Mouse (Mus musculus) heart, embryonic 16.5 days (tissue): ENCODE data around the gene Trim2. TPM values are rescaled to one million over a fixed set of nuclear protein-coding genes. Genes with fewer than 3 reads are reported as not detected.
A peak's percentile ranks its signal among the peaks of the same experiment; 100 is the strongest.

Experiments
- ATAC-seq: fragments of 200-750 bp; cut with Nextera tagmentation; replicated peaks from 2 replicates; pipeline ENCODE4 v1.8.0; 2017; ENCODE audit warnings: moderate number of reproducible peaks; ENCODE audit not compliant: insufficient read depth, low FRiP score; ENCODE audit errors: extremely low read depth
- H3K27ac ChIP-seq: fragments of 300-500 bp; sonication (generic); 2 replicates; pipeline ENCODE4 v1.5.1; 2014; ENCODE audit warnings: mild to moderate bottlenecking, low read length, control low read depth, moderate library complexity
- H3K27me3 ChIP-seq: fragments of 300-500 bp; sonication (generic); 2 replicates; pipeline ENCODE4 v1.6.1; 2014; ENCODE audit warnings: low read length, mixed read lengths; ENCODE audit not compliant: control insufficient read depth, insufficient read depth
- H3K36me3 ChIP-seq: fragments of 300-500 bp; sonication (generic); 2 replicates; pipeline ENCODE4 v1.6.1; 2014; ENCODE audit not compliant: control insufficient read depth, insufficient read depth
- H3K4me1 ChIP-seq: fragments of 300-500 bp; sonication (generic); 2 replicates; pipeline ENCODE4 v1.6.1; 2014; ENCODE audit warnings: low read length, mixed read lengths; ENCODE audit not compliant: control insufficient read depth, insufficient read depth
- H3K4me2 ChIP-seq: fragments of 300-500 bp; sonication (generic); 2 replicates; pipeline ENCODE4 v1.6.1; 2014; ENCODE audit warnings: low read depth, mild to moderate bottlenecking, control low read depth, low read length
- H3K4me3 ChIP-seq: fragments of 300-500 bp; sonication (generic); 2 replicates; pipeline ENCODE4 v1.5.1; 2014; ENCODE audit warnings: mild to moderate bottlenecking, control low read depth, low read length
- H3K9ac ChIP-seq: fragments of 300-500 bp; sonication (generic); 2 replicates; pipeline ENCODE4 v1.6.1; 2014; ENCODE audit warnings: low read length, control low read depth
- H3K9me3 ChIP-seq: fragments of 300-500 bp; sonication (generic); replicated peaks from 2 replicates; pipeline ENCODE4 v1.6.1; 2016; ENCODE audit warnings: low read length; ENCODE audit not compliant: control insufficient read depth
- WGBS: fragments of 180-500 bp; shearing (Covaris S2); extraction: QIAGEN DNeasy Blood & Tissue Kit; methylation state at CpG from one replicate; pipeline ENCODE4 v1.1.7; 2014; 5-methylcytosine and 5-hydroxymethylcytosine counted together
- polyA plus RNA-seq: library from polyadenylated mRNA; unstranded; fragments of >200 nt; fragmentation: Nextera tagmentation; extraction: Ambion mirVana; gene quantifications from 2 replicates; pipeline ENCODE4 v1.2.1, GENCODE M21; 2015

Trim2 gene
- polyA plus RNA-seq, 1 experiment from 2014 or later: 8.7 TPM

DNA sequence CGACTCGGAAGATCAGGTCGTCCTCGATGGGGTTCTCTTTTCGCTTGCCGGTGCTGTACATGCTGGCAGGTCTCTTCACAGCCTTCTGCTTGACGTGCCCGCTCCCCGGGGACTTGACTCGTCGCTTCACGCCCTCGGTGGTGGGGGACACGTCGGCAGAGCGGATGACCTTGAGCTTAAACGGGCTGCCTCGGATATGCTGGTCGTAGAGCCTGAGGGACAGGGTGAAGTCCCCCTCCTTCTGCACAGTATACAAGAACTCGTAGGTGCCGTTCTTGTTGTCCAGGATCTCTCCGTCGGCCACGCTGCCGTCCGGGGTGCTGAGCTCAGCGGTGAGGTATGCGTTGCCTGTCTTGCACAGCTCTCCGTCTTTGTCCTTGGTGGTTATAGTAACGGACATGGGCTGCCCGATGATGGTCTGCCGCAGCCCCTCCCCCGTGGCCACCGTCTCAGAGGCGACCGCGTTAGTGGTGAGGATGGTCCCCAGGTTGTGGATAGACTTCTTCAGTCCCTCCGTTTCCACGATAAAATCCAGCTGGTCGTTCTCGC lies 116.1 kb downstream of the Trim2 start:
- Histone ChIP-seq H3K4me1 (peaks cover 7% of the 10 kb centered on the region), H3K36me3 (no peaks in the 10 kb centered on the region), H3K27me3 (no peaks in the 10 kb centered on the region), H3K27ac (peak overlapping the region; percentile 71), H3K9me3 (no peaks in the 10 kb centered on the region), H3K4me2 (peak overlapping the region; percentile 82), H3K9ac (peak overlapping the region; percentile 81), H3K4me3 (peak overlapping the region; percentile 75)
- WGBS: 1% methylated on average over 41 of the region's 41 CpGs
- ATAC-seq: peak; percentile 66

DNA sequence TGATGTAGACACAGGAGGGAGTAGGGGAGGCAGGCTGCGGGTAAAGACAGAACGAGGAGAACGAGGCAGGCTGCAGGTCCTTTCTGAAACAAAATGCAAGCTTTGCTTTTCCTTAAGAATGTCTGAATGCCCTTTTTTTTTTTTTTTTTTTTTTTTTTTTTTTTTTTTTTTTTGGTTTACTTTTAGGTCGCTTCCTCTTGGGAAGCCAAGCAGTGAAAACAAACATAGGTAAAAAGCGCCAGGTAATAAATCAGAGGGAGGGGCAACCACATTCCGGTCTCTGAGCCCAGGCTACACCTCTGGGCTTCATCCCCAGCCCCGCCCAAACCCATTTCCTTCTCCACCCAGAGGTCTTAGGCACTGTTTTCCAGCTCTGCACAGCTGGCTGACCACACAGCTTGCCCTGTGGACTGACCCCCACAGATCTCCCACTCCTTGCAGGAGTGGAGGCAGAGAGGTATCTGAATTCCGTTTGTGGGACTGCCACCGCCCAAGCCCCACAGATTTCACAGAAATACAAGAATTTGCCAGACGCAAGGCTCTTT lies 117.0 kb downstream of the Trim2 start:
- ATAC-seq: no peak
- Histone ChIP-seq H3K27ac (no peak overlapping the region), H3K4me2 (peak overlapping the region; percentile 82), H3K9me3 (peaks cover 3% of the 10 kb centered on the region; the same call in 1 of the 2 replicates), H3K4me3 (peak overlapping the region; percentile 75), H3K9ac (peak overlapping the region; percentile 81), H3K27me3 (no peaks in the 10 kb centered on the region), H3K4me1 (peaks cover 7% of the 10 kb centered on the region), H3K36me3 (no peaks in the 10 kb centered on the region)
- WGBS: 33% methylated on average over 10 of the region's 10 CpGs

DNA sequence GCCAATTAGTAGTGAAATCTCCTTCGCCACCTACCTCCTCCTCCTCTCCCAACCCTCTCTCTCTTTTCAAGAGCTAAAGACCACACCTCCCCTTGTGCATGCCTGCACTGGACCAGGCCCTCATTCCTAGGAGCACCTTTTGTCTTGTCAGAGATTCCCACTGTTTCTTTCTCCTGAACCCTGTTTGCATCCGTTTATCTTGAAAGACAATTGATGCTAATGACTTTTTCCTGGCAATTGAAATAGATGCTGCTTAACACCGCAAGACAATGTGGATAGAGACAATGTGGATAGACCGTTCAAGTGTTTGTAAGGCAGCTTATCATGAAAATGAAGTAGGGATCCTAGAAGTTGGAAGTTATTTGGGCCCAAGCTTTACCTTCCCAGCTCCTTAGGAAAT lies 125.0 kb downstream of the Trim2 start:
- Histone ChIP-seq H3K4me3 (no peak overlapping the region), H3K9ac (no peak overlapping the region), H3K27me3 (no peaks in the 10 kb centered on the region), H3K27ac (no peak overlapping the region), H3K36me3 (no peaks in the 10 kb centered on the region), H3K4me2 (no peak overlapping the region), H3K4me1 (no peaks in the 10 kb centered on the region), H3K9me3 (peaks cover 3% of the 10 kb centered on the region; the same call in 1 of the 2 replicates)
- WGBS: 64% methylated on average over 4 of the region's 4 CpGs
- no peak for ATAC-seq

DNA sequence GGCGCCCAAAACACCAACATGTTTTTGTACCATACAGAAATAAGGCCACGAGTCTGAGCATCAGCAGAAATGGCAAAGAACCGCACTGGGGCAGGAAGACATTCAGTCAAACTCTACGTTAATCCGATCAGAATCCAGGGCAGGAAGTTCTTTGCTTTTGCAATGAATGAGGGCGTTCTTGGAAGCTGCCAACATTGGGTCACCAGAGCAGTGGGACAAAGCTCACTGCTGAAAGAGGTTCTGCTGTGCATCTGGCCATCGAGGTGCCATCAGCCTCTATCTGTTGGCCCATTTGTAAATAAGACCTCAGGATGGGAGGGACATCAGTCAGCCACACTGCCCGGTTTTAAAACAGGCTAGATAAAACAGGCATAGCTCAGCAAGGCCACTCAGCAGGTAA lies 125.6 kb downstream of the Trim2 start:
- Histone ChIP-seq H3K9ac (no peak overlapping the region), H3K4me1 (no peaks in the 10 kb centered on the region), H3K36me3 (no peaks in the 10 kb centered on the region; the same call in 1 of the 2 replicates), H3K27me3 (no peaks in the 10 kb centered on the region), H3K4me3 (no peak overlapping the region), H3K27ac (no peak overlapping the region), H3K9me3 (peaks cover 3% of the 10 kb centered on the region; the same call in 1 of the 2 replicates), H3K4me2 (no peak overlapping the region)
- no peak for ATAC-seq
- WGBS: 55% methylated on average over 8 of the region's 8 CpGs

DNA sequence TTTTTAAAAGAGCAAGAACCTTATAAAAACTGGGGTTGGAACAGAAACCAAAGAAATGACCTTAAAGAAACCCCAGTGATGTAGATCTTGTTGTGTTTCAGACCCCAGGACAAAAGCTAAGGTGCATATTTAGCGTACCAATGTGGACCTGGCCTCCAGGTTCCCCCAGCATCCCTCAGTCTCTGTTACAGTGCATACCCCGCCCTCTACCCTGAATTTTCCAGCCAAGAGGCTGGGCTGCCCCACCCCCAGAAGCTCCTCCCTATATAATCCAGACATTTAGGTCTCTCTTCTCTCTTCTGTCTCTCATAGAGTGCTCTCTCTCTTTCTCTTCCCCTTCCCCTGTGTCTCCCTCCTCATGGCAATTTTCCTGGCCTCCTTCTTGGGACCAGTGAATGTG lies 126.4 kb downstream of the Trim2 start:
- no peaks in the 10 kb centered on the region; the same call in 1 of the 2 replicates for H3K36me3 ChIP-seq
- H3K9ac ChIP-seq: no peak overlapping the region
- no peak overlapping the region for H3K4me3 ChIP-seq
- no peaks in the 10 kb centered on the region for H3K27me3 ChIP-seq
- H3K4me1 ChIP-seq: no peaks in the 10 kb centered on the region
- 86% methylated on average over 2 of the region's 2 CpGs for WGBS
- H3K27ac ChIP-seq: no peak overlapping the region
- peaks cover 3% of the 10 kb centered on the region; the same call in 1 of the 2 replicates for H3K9me3 ChIP-seq
- no peak for ATAC-seq
- no peak overlapping the region for H3K4me2 ChIP-seq

DNA sequence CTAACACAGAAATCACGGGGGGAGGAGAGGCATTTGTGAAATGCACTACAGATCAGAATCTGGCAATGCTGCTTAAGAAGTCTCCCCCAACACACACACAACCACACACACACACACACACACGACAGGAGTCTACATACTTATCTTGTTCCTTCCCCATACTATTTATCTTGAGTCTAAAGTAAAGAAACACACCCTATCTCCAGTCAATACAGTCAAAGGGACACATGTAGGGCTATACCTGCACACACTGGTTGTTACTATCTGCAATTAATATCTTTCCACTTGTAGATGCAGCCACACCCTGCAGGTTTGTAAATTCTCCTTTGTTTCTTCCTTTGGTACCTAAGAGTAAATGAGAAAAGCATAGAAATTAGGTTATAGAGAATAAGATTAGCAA lies 128.8 kb downstream of the Trim2 start:
- H3K9ac ChIP-seq: no peak overlapping the region
- no peaks in the 10 kb centered on the region for H3K9me3 ChIP-seq
- H3K27me3 ChIP-seq: no peaks in the 10 kb centered on the region
- no peaks in the 10 kb centered on the region for H3K4me1 ChIP-seq
- no peak for ATAC-seq
- H3K4me3 ChIP-seq: no peak overlapping the region
- H3K27ac ChIP-seq: no peak overlapping the region
- H3K36me3 ChIP-seq: no peaks in the 10 kb centered on the region; the same call in 1 of the 2 replicates
- 59% methylated on average over 2 of the region's 2 CpGs for WGBS
- no peak overlapping the region for H3K4me2 ChIP-seq

DNA sequence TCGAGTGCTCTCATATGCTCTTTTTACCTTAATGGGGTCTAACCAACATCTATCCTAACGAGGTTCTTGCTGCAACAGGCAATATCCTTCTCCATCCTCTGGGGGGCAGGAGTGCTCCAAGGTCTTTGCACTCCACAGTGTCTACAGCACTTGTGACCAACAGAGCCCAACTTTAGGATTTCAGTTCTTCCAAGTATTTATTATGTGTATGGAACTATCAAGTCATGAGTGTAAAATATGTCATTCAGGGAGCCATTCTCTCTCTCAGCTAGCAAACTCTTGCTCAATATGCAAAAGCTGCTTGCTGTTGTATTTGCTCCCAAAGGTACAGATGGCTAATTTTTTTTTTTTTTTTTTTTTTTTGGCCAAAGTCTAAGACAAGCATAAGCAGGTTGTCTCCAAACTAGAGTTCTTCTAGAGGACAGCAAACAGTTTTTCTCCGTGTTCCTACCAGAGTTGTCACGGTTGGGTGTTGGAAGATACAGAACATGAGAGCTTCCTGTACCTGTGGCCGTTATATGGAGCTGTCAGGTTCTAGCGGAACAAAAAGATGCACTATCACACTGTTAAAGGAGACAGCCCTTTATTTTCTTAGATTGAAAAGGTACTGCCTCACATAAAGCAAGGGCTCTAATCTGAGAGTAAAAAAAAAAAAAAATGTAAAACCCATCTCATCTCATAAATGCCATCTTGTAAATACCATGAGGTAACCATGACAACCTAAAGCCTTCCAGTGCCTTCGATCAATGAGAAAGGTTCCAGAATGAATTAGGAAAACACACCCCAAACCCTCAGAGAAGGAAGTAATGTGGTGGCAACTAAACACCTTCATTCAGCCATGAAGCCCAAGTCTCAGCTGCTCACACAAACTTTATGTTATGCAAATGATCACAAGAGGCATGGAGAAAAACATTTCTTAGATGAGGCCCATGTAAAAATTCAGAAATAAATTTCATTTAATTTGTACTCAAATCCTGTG lies 131.1 kb downstream of the Trim2 start:
- Histone ChIP-seq H3K27me3 (no peaks in the 10 kb centered on the region), H3K4me1 (no peaks in the 10 kb centered on the region), H3K4me3 (no peak overlapping the region), H3K4me2 (no peak overlapping the region), H3K9ac (no peak overlapping the region), H3K9me3 (no peaks in the 10 kb centered on the region), H3K36me3 (no peaks in the 10 kb centered on the region; the same call in 1 of the 2 replicates), H3K27ac (no peak overlapping the region)
- ATAC-seq: peak; percentile 63; the same call in 1 of the 2 replicates
- 58% methylated on average over 7 of the region's 7 CpGs for WGBS

DNA sequence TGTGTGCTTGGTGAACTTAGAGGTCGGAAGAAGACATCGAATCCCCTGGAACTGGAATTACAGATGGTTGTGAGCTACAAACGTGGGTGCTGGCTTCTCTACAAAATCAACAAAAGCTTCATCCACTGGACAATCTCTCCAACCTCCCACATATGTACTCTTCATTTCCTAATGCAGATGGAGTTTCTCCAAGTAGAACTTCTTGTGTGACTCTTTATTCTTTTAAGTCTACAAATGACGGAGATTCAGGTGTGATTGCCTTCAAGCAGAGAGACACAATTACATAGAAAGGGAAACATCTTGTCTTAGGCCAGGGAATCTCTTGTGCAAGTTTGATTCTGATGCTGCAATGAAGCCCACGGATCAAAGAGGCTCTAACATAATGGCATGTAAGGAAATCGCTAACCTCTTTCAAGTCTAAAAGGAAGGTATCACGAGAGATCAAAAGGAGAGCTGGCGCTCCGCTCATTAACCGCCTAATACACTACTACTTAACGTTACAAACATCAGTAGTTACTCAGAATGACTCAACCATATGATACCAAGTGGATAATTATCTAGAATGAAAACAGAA lies 133.0 kb downstream of the Trim2 start, which contains the start of gene Gm6525:
Gene Gm6525 (plus strand): TSS at position 524 of the 574 bp plus-strand sequence.
- Histone ChIP-seq H3K9me3 (no peaks in the 10 kb centered on the region), H3K4me1 (no peaks in the 10 kb centered on the region), H3K36me3 (no peaks in the 10 kb centered on the region; the same call in 1 of the 2 replicates), H3K27me3 (no peaks in the 10 kb centered on the region), H3K4me2 (no peak within 1 kb of the TSS), H3K27ac (no peak within 1 kb of the TSS), H3K9ac (no peak within 1 kb of the TSS), H3K4me3 (no peak within 1 kb of the TSS)
- ATAC-seq: no peak
- 84% methylated on average over 11 of the region's 11 CpGs for WGBS
